Mouse (Mus musculus): ENCODE measurements around the gene Mrps23.

DNA sequence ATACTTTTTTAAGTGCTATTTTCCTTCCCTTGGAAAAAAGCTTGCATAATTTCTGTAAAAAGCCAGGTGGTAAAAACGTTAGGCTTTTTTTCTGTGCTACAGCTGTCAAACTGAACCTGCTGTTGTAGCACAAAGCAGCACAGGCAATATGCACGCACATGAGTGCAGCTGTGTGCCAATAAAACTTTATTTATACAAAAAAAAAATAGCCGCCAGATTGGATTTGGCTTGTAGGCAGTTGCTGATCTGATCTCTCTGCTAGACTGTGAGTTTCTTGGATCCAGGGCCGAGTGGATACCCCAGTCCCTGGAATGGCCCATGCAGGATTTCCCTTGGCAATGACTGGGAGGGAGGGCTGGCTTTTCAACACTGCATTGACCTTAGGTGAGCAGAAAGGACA lies 53.5 kb downstream of the Mrps23 start:
- TF ChIP-seq CTCF (IDR thresholded peaks at IDR 0.05; ENCODE audit: low read depth) (no peak), EP300 (IDR thresholded peaks at IDR 0.05; ENCODE audit: low read depth) (no peak)

Measured in heart, postnatal 0 days (tissue).